Mouse (Mus musculus) myocyte (in vitro differentiated cells): Measurements from ENCODE around the gene Peli1. TPM values are rescaled to one million over a fixed set of nuclear protein-coding genes. Genes with fewer than 3 reads are reported as not detected.
"Not testable (repeated sequence)": the region's sequence is repeated elsewhere in the genome, so short reads cannot be mapped to it uniquely, and the experiment has no call there.

Experiments used
- H3K27me3 ChIP-seq: one replicate; pipeline ENCODE4 v1.6.1; 2011; ENCODE audit not compliant: control insufficient read depth, insufficient read depth, insufficient read length
- H3K36me3 ChIP-seq: one replicate; pipeline ENCODE4 v1.6.1; 2011; ENCODE audit not compliant: control insufficient read depth, insufficient read depth
- H3K4me2 ChIP-seq: one replicate; pipeline ENCODE4 v1.6.1; 2011; ENCODE audit warnings: low read depth, control low read depth
- H3K4me3 ChIP-seq: one replicate; pipeline ENCODE4 v1.5.1; 2011; ENCODE audit warnings: mild to moderate bottlenecking, control low read depth, moderate library complexity
- H3K79me2 ChIP-seq: one replicate; pipeline ENCODE4 v1.6.1; 2011; ENCODE audit not compliant: control insufficient read depth, insufficient read depth
- H3ac ChIP-seq: one replicate; pipeline ENCODE4 v1.6.1; 2011; ENCODE audit not compliant: control insufficient read depth, insufficient read length
- CEBPB ChIP-seq: IDR thresholded peaks from 2 replicates; pipeline ENCODE4 v1.6.1; 2011; ENCODE audit warnings: mild to moderate bottlenecking, moderate library complexity; ENCODE audit not compliant: poor library complexity, insufficient read depth, severe bottlenecking
- E2F4 ChIP-seq: IDR thresholded peaks from one replicate; pipeline ENCODE4 v1.6.1; 2011; ENCODE audit warnings: mild to moderate bottlenecking, control low read depth, moderate library complexity; ENCODE audit not compliant: insufficient read depth
- MAX ChIP-seq: IDR thresholded peaks from one replicate; pipeline ENCODE4 v1.6.1; 2011; ENCODE audit warnings: low read depth, mild to moderate bottlenecking, control low read depth
- MYOD1 ChIP-seq, 3 experiments: IDR thresholded peaks; one replicate each; pipeline ENCODE4 v1.6.1; 2011; ENCODE audit warnings: control low read depth in 2 of 3, low read depth in 2 of 3, mild to moderate bottlenecking in 2 of 3, moderate library complexity in 1 of 3; ENCODE audit not compliant: insufficient read length in 2 of 3, control insufficient read depth in 1 of 3
- MYOG ChIP-seq, 3 experiments: IDR thresholded peaks; one replicate each; pipeline ENCODE4 v1.6.1; 2011; ENCODE audit warnings: control low read depth in 2 of 3, low read depth in 2 of 3, mild to moderate bottlenecking in 2 of 3; ENCODE audit not compliant: insufficient read length in 2 of 3, control insufficient read depth in 1 of 3, insufficient read depth in 1 of 3
- POLR2A ChIP-seq: IDR thresholded peaks from one replicate; pipeline ENCODE4 v1.6.1; 2011; ENCODE audit warnings: low read depth, mild to moderate bottlenecking, control low read depth, moderate library complexity; ENCODE audit not compliant: insufficient read length
- POLR2AphosphoS2 ChIP-seq: IDR thresholded peaks from one replicate; pipeline ENCODE4 v1.6.1; 2011; ENCODE audit warnings: low read depth, control low read depth; ENCODE audit not compliant: insufficient read length
- REST ChIP-seq: IDR thresholded peaks from one replicate; pipeline ENCODE4 v1.6.1; 2011; ENCODE audit warnings: mild to moderate bottlenecking, control low read depth, moderate library complexity; ENCODE audit not compliant: insufficient read depth, insufficient read length
- SRF ChIP-seq: IDR thresholded peaks from one replicate; pipeline ENCODE4 v1.6.1; 2011; ENCODE audit warnings: low read depth; ENCODE audit not compliant: control insufficient read depth, insufficient read length
- TCF12 ChIP-seq: IDR thresholded peaks from one replicate; pipeline ENCODE4 v1.6.1; 2011; ENCODE audit warnings: mild to moderate bottlenecking, control low read depth; ENCODE audit not compliant: poor library complexity, insufficient read depth, severe bottlenecking
- TCF3 ChIP-seq: IDR thresholded peaks from one replicate; pipeline ENCODE4 v1.6.1; 2011; ENCODE audit warnings: low read depth, control low read depth; ENCODE audit not compliant: insufficient read length
- USF1 ChIP-seq: IDR thresholded peaks from one replicate; pipeline ENCODE4 v1.6.1; 2011; ENCODE audit warnings: low read depth, mild to moderate bottlenecking, control low read depth, moderate library complexity
- polyA plus RNA-seq: library from polyadenylated mRNA; unstranded; fragments of >200 nt; fragmentation: generic; extraction: Trizol; gene quantifications from one replicate; pipeline ENCODE4 v1.2.1, GENCODE M21; 2012; ENCODE audit warnings: missing spikeins

Peli1 gene
- polyA plus RNA-seq, 1 experiment, result 3.3 TPM

DNA sequence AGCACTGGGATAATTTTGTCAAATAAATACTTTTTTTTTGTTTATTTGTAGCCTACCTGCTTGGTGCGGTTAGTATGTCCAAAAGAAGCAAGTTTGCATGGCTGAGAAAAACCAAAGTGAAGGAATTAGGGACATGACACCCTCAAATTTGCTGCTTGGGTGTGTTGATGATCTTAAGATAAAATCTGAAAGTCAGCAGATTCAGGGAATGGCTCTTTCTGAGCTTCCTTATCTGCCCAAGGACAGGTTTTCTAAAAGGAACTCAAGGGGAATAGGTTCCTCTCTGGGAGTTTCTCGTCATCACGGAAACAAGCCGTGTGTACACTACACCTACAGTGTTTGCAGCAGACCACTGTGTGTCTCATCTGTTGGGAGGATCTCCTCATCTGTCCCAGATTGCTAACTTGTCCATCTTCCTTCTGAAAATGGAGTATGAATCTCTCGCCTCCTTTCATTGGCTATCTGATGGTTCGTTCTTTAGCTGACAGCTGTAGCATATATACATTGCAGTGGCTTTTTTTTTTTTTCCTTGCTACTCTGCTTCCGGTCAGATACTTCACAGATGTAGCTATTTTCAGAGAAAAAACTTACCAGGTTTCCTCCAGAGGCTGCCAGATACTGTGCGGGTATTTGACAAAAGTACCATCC is 88.0 kb downstream of the Peli1 start:
- H3K4me2 ChIP-seq, result no peak overlapping the region
- no peaks in the 10 kb centered on the region for H3K79me2 ChIP-seq
- TF ChIP-seq REST, result no peak
- no peak for TF ChIP-seq MYOG (IDR thresholded peaks at IDR 0.05; ENCODE audit: control insufficient read depth in 1 of 3, insufficient read depth in 1 of 3, insufficient read length in 2 of 3, low read depth in 2 of 3)
- no peak for TF ChIP-seq TCF12
- no peak for TF ChIP-seq USF1
- no peak for TF ChIP-seq CEBPB
- no peak overlapping the region for H3K4me3 ChIP-seq
- H3ac ChIP-seq, result no peak overlapping the region
- no peaks in the 10 kb centered on the region for H3K36me3 ChIP-seq
- H3K27me3 ChIP-seq, result no peaks in the 10 kb centered on the region

DNA sequence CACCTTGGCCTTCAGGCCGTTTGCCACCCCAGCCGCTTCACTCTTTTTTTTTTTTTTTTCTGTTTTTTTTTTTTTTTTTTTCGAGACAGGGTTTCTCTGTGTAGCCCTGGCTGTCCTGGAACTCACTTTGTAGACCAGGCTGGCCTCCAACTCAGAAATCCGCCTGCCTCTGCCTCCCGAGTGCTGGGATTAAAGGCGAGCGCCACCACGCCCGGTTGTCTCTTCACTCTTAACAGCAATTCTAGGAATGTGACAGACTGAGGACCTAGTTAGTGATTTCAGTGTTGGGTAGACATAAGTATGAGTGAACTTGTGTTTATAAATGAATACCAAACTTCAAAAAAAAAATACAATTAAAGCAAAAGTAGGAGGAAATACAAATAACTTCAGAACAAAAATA is 88.8 kb downstream of the Peli1 start:
- not testable (repeated sequence) for H3K36me3 ChIP-seq, H3K79me2 ChIP-seq, H3K4me3 ChIP-seq, H3K27me3 ChIP-seq, H3K4me2 ChIP-seq, H3ac ChIP-seq

GRCm38 (mm10) chr11:21180650-21181049 is 89.6 kb downstream of the Peli1 start:
- TF ChIP-seq POLR2AphosphoS2, result no peak
- TF ChIP-seq MYOD1 (IDR thresholded peaks at IDR 0.05; ENCODE audit: control insufficient read depth in 1 of 3, insufficient read length in 2 of 3, low read depth in 2 of 3), result no peak
- TF ChIP-seq POLR2A, result no peak
- no peak for TF ChIP-seq SRF
- no peak for TF ChIP-seq E2F4
- no peak for TF ChIP-seq TCF3
- no peak for TF ChIP-seq REST
- no peak for TF ChIP-seq MYOG (IDR thresholded peaks at IDR 0.05; ENCODE audit: control insufficient read depth in 1 of 3, insufficient read depth in 1 of 3, insufficient read length in 2 of 3, low read depth in 2 of 3)
- no peak for TF ChIP-seq TCF12
- TF ChIP-seq MAX, result no peak
- TF ChIP-seq USF1, result no peak
- TF ChIP-seq CEBPB, result no peak
- no peaks in the 10 kb centered on the region for H3K27me3 ChIP-seq

GRCm38 (mm10) chr11:21181616-21182015 is 90.5 kb downstream of the Peli1 start:
- TF ChIP-seq TCF3, result no peak
- no peak for TF ChIP-seq POLR2A
- no peak for TF ChIP-seq POLR2AphosphoS2
- no peak for TF ChIP-seq MYOD1 (IDR thresholded peaks at IDR 0.05; ENCODE audit: control insufficient read depth in 1 of 3, insufficient read length in 2 of 3, low read depth in 2 of 3)
- no peak for TF ChIP-seq CEBPB
- no peak for TF ChIP-seq SRF
- TF ChIP-seq USF1, result no peak
- TF ChIP-seq TCF12, result no peak
- TF ChIP-seq REST, result no peak
- TF ChIP-seq MAX, result no peak
- TF ChIP-seq E2F4, result no peak
- no peak for TF ChIP-seq MYOG (IDR thresholded peaks at IDR 0.05; ENCODE audit: control insufficient read depth in 1 of 3, insufficient read depth in 1 of 3, insufficient read length in 2 of 3, low read depth in 2 of 3)

More at GRCm38 (mm10) chr11:21180650-21181049, 89.6 kb downstream of the Peli1 start:
- Histone ChIP-seq H3ac (no peak overlapping the region), H3K4me2 (no peak overlapping the region), H3K79me2 (no peaks in the 10 kb centered on the region), H3K36me3 (no peaks in the 10 kb centered on the region), H3K4me3 (no peak overlapping the region)

DNA sequence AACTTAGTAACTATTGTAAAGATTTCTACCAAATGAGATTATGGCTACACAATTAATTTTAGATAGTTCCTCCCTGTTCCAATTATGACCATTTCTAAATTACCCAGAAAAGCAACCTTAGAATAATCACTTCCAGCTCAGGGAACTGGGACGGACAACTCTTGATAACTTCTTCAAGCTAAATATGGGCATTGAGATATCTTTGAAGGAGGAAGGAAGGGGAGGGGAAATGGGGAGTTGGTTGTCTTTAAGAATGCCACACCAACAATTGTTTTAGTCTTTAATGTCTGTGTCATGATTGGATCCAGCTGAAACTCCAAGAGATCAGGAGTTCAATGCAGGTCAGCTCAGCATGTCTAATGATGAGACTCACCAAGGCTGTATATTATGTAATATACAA is 91.6 kb downstream of the Peli1 start:
- no peaks in the 10 kb centered on the region for H3K79me2 ChIP-seq
- no peak overlapping the region for H3K4me2 ChIP-seq
- no peak for TF ChIP-seq E2F4
- no peak for TF ChIP-seq POLR2AphosphoS2
- TF ChIP-seq POLR2A, result no peak
- no peak for TF ChIP-seq REST
- TF ChIP-seq USF1, result no peak
- TF ChIP-seq CEBPB, result no peak
- TF ChIP-seq MAX, result no peak
- TF ChIP-seq MYOD1 (IDR thresholded peaks at IDR 0.05; ENCODE audit: control insufficient read depth in 1 of 3, insufficient read length in 2 of 3, low read depth in 2 of 3), result no peak
- TF ChIP-seq MYOG (IDR thresholded peaks at IDR 0.05; ENCODE audit: control insufficient read depth in 1 of 3, insufficient read depth in 1 of 3, insufficient read length in 2 of 3, low read depth in 2 of 3), result no peak
- TF ChIP-seq TCF12, result no peak
- no peak for TF ChIP-seq TCF3
- TF ChIP-seq SRF, result no peak
- H3K27me3 ChIP-seq, result no peaks in the 10 kb centered on the region
- H3ac ChIP-seq, result no peak overlapping the region
- no peak overlapping the region for H3K4me3 ChIP-seq
- H3K36me3 ChIP-seq, result no peaks in the 10 kb centered on the region

More at GRCm38 (mm10) chr11:21181616-21182015, 90.5 kb downstream of the Peli1 start:
- H3K36me3 ChIP-seq, result no peaks in the 10 kb centered on the region
- no peaks in the 10 kb centered on the region for H3K79me2 ChIP-seq
- H3K4me2 ChIP-seq, result no peak overlapping the region
- H3K4me3 ChIP-seq, result no peak overlapping the region
- H3ac ChIP-seq, result no peak overlapping the region
- H3K27me3 ChIP-seq, result no peaks in the 10 kb centered on the region

- not testable (repeated sequence) for H3K79me2 ChIP-seq, H3K36me3 ChIP-seq, H3ac ChIP-seq, H3K27me3 ChIP-seq, H3K4me3 ChIP-seq, H3K4me2 ChIP-seq
Measured at GRCm38 (mm10) chr11:21191821-21192220, 100.7 kb downstream of the Peli1 start.
